Mouse (Mus musculus) midbrain, postnatal 0 days (tissue): ENCODE measurements around the gene Rsg1. TPM values are rescaled to one million over a fixed set of nuclear protein-coding genes. Genes with fewer than 3 reads are reported as not detected.

Source experiments
- ATAC-seq: fragments of 200-750 bp; cut with Nextera tagmentation; 2 replicates; pipeline ENCODE4 v1.8.0; 2017; ENCODE audit warnings: moderate number of reproducible peaks, mild to moderate bottlenecking, moderate TSS enrichment, moderate library complexity; ENCODE audit not compliant: low FRiP score
- DNase-seq: peaks from one replicate; pipeline ENCODE4 v3.0.0-alpha.2; 2015; ENCODE audit warnings: low spot score
- H3K27ac ChIP-seq: fragments of 300-500 bp; sonication (generic); 2 replicates; pipeline ENCODE4 v1.5.1; 2014; ENCODE audit warnings: low read depth, mild to moderate bottlenecking, low read length, mixed read lengths
- H3K27me3 ChIP-seq: fragments of 300-500 bp; sonication (generic); 2 replicates; pipeline ENCODE4 v1.6.1; 2014; ENCODE audit warnings: low read length, control low read depth, mixed read lengths; ENCODE audit not compliant: insufficient read depth
- H3K36me3 ChIP-seq: fragments of 300-500 bp; sonication (generic); 2 replicates; pipeline ENCODE4 v1.6.1; 2014; ENCODE audit warnings: low read length, control low read depth, mixed read lengths; ENCODE audit not compliant: insufficient read depth
- H3K4me1 ChIP-seq: fragments of 300-500 bp; sonication (generic); 2 replicates; pipeline ENCODE4 v1.6.1; 2014; ENCODE audit warnings: mild to moderate bottlenecking, control low read depth, antibody characterized with exemption, low read length, mixed read lengths; ENCODE audit not compliant: insufficient read depth
- H3K4me2 ChIP-seq: fragments of 300-500 bp; sonication (generic); 2 replicates; pipeline ENCODE4 v1.6.1; 2014; ENCODE audit warnings: low read depth, mild to moderate bottlenecking, low read length, mixed read lengths; ENCODE audit not compliant: poor library complexity, severe bottlenecking
- H3K4me3 ChIP-seq: fragments of 300-500 bp; sonication (generic); 2 replicates; pipeline ENCODE4 v1.5.1; 2014; ENCODE audit warnings: low read depth, mild to moderate bottlenecking, low read length, moderate library complexity
- H3K9ac ChIP-seq: fragments of 300-500 bp; sonication (generic); replicated peaks from 2 replicates; pipeline ENCODE4 v1.6.1; 2014; ENCODE audit warnings: mild to moderate bottlenecking, low read length, moderate library complexity, mixed read lengths; ENCODE audit not compliant: poor library complexity, severe bottlenecking
- H3K9me3 ChIP-seq: fragments of 300-500 bp; sonication (generic); 2 replicates; pipeline ENCODE4 v1.6.1; 2016; ENCODE audit warnings: low read length, control low read depth
- CTCF ChIP-seq: IDR thresholded peaks from 2 replicates; pipeline ENCODE4 v1.5.1; 2016; ENCODE audit warnings: antibody characterized with exemption, mild to moderate bottlenecking
- WGBS: fragments of 180-500 bp; shearing (Covaris S2); extraction: QIAGEN DNeasy Blood & Tissue Kit; methylation state at CpG from one replicate; pipeline ENCODE4 v1.1.7; 2014; 5-methylcytosine and 5-hydroxymethylcytosine counted together
- polyA plus RNA-seq: library from polyadenylated mRNA; unstranded; fragments of >200 nt; fragmentation: Nextera tagmentation; extraction: Ambion mirVana; gene quantifications from 2 replicates; pipeline ENCODE4 v1.2.1, GENCODE M21; 2015
- total RNA-seq: library from RNA; depleted of rRNA; stranded (reverse); fragments of >200 nt; gene quantifications from 2 replicates; pipeline ENCODE4 v1.2.3, GENCODE M21; 2014

Gene Rsg1
- total and polyA plus RNA-seq, 2 experiments from 2014 or later, result 5.3 to 6.0 TPM

GRCm38 (mm10) chr4:141262906-141263637 lies 49.3 kb downstream of the Rsg1 start:
- H3K36me3 ChIP-seq, result no peaks in the 10 kb centered on the region
- no peak for DNase-seq
- H3K27ac ChIP-seq, result no peak overlapping the region
- no peaks in the 10 kb centered on the region for H3K27me3 ChIP-seq
- H3K4me1 ChIP-seq, result no peaks in the 10 kb centered on the region
- ATAC-seq, result no peak
- H3K4me2 ChIP-seq, result no peak overlapping the region
- 77% methylated on average over 10 of the region's 10 CpGs for WGBS
- H3K9me3 ChIP-seq, result no peaks in the 10 kb centered on the region
- no peak overlapping the region for H3K4me3 ChIP-seq
- no peak overlapping the region for H3K9ac ChIP-seq
- no peak for TF ChIP-seq CTCF

- no peak for ATAC-seq
- no peak overlapping the region for H3K9ac ChIP-seq
- H3K36me3 ChIP-seq, result no peaks in the 10 kb centered on the region
- TF ChIP-seq CTCF, result peak; percentile 48
- no peak overlapping the region for H3K4me3 ChIP-seq
- no peaks in the 10 kb centered on the region for H3K4me1 ChIP-seq
- no peaks in the 10 kb centered on the region for H3K9me3 ChIP-seq
- WGBS, result 87% methylated on average over 3 of the region's 3 CpGs
- no peak overlapping the region for H3K4me2 ChIP-seq
- DNase-seq, result no peak
- H3K27me3 ChIP-seq, result no peaks in the 10 kb centered on the region
- no peak overlapping the region for H3K27ac ChIP-seq
Observed at GRCm38 (mm10) chr4:141265979-141266637, 52.4 kb downstream of the Rsg1 start.

- H3K4me2 ChIP-seq, result no peak overlapping the region
- DNase-seq (no peak), ATAC-seq (no peak)
- no peak for TF ChIP-seq CTCF
- no peak overlapping the region for H3K9ac ChIP-seq
- H3K4me1 ChIP-seq, result no peaks in the 10 kb centered on the region
- H3K27ac ChIP-seq, result no peak overlapping the region
- H3K4me3 ChIP-seq, result no peak overlapping the region
- no peaks in the 10 kb centered on the region for H3K9me3 ChIP-seq
- no peaks in the 10 kb centered on the region for H3K36me3 ChIP-seq
- WGBS, result 84% methylated on average over 3 of the region's 3 CpGs
- no peaks in the 10 kb centered on the region for H3K27me3 ChIP-seq
Observed at GRCm38 (mm10) chr4:141267250-141267649, 53.5 kb downstream of the Rsg1 start.

- H3K9me3 ChIP-seq, result no peaks in the 10 kb centered on the region
- H3K4me1 ChIP-seq, result no peaks in the 10 kb centered on the region
- H3K4me2 ChIP-seq, result no peak overlapping the region
- H3K9ac ChIP-seq, result no peak overlapping the region
- TF ChIP-seq CTCF, result peak; percentile 78
- DNase-seq (peak; percentile 45), ATAC-seq (no peak)
- no peaks in the 10 kb centered on the region for H3K36me3 ChIP-seq
- H3K27me3 ChIP-seq, result no peaks in the 10 kb centered on the region
- H3K4me3 ChIP-seq, result no peak overlapping the region
- H3K27ac ChIP-seq, result no peak overlapping the region
- WGBS, result 39% methylated on average over 9 of the region's 9 CpGs
Observed at GRCm38 (mm10) chr4:141267837-141268236, 54.1 kb downstream of the Rsg1 start.

- Histone ChIP-seq H3K4me2 (no peak overlapping the region), H3K9ac (no peak overlapping the region), H3K36me3 (no peaks in the 10 kb centered on the region), H3K4me3 (no peak overlapping the region), H3K27ac (no peak overlapping the region), H3K27me3 (no peaks in the 10 kb centered on the region), H3K4me1 (0 out of 2 replicates have a peak, but pooled peaks cover 3% of the 10 kb centered on the region), H3K9me3 (no peaks in the 10 kb centered on the region)
- TF ChIP-seq CTCF, result peak; percentile 28
- WGBS, result 86% methylated on average over 4 of the region's 4 CpGs
- DNase-seq (no peak), ATAC-seq (no peak)
Observed at GRCm38 (mm10) chr4:141268350-141268749, 54.6 kb downstream of the Rsg1 start.

GRCm38 (mm10) chr4:141269080-141269479 lies 55.3 kb downstream of the Rsg1 start:
- Histone ChIP-seq H3K27me3 (no peaks in the 10 kb centered on the region), H3K36me3 (no peaks in the 10 kb centered on the region), H3K9ac (no peak overlapping the region), H3K4me2 (no peak overlapping the region), H3K4me1 (0 out of 2 replicates have a peak, but pooled peaks cover 3% of the 10 kb centered on the region), H3K4me3 (no peak overlapping the region), H3K27ac (no peak overlapping the region), H3K9me3 (no peaks in the 10 kb centered on the region)
- 80% methylated on average over 6 of the region's 6 CpGs for WGBS
- DNase-seq, result no peak
- no peak for ATAC-seq
- TF ChIP-seq CTCF, result peak; percentile 51
